Mouse (Mus musculus) bone marrow macrophage, adult 2 months (primary cell): ENCODE data around the gene Cdh13.

Experiments
- CTCF ChIP-seq: IDR thresholded peaks from 2 replicates; pipeline ENCODE4 v1.5.1; 2012; ENCODE audit warnings: low read depth, mild to moderate bottlenecking, low read length, moderate library complexity
- POLR2A ChIP-seq: IDR thresholded peaks from 2 replicates; pipeline ENCODE4 v1.6.1; 2012; ENCODE audit warnings: mild to moderate bottlenecking, low read depth, low read length, borderline replicate concordance

- TF ChIP-seq POLR2A, result no peak
- TF ChIP-seq CTCF, result peak; percentile 29; the same call in 1 of the 2 replicates
These were observed 1061.6 kb downstream of the Cdh13 start for GRCm38 (mm10) chr8:119345029-119345682.
